Comparison of ENCODE assay signal across 20 mouse cellular contexts in the genomic region with DNA sequence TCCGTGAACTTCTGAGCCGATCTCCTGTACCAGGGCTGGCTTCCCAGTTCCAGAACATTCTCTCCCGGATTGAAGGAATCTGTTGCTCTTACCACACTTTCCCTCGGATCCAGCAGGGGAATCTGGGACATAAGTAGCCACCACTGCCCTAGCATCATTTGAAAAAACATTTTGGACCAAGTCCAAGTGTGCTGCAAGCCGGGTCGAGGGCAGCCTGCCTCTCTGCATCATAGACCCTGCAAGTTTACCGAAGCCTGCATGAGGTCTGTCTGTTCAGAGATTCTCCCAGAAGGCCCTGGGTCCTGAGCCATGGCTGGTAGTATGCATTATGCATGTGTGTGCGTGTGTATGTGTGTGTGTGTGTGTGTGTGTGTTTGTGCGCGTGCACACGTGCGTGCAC. TPM values are rescaled to one million over a fixed set of nuclear protein-coding genes. Genes with fewer than 3 reads are reported as not detected.
DNase-seq lines count a peak whose midpoint lies in the region; ATAC-seq and TF ChIP-seq lines count a peak whose summit lies in the region.
"Had no signal": no experiment of that assay in that cellular context is flagged by ENCODE, and none has a peak within 500 bp of the region (broad histone marks: within the 10 kb centered on the region; RNA-seq: fewer than 3 reads in every experiment).

No protein-coding gene starts in this region.

- H3K9ac ChIP-seq in heart, embryonic 11.5 days (ENCODE audit: low read depth, low read length) = no peak overlapping the region
- no peak overlapping the region for H3K9ac ChIP-seq in midbrain, embryonic 12.5 days (replicated peaks)
- H3K9ac ChIP-seq in midbrain, postnatal 0 days (replicated peaks; ENCODE audit: low read length, poor library complexity, severe bottlenecking) = no peak overlapping the region
- H3K9ac ChIP-seq: embryonic facial prominence, embryonic 15.5 days; forebrain, embryonic 12.5 days; heart, embryonic 12.5 days had no signal

- H3K4me3 ChIP-seq in heart, embryonic 11.5 days (ENCODE audit: low read depth, low read length) = no peak overlapping the region
- no peak overlapping the region for H3K4me3 ChIP-seq in layer of hippocampus, adult 2 months
- no peak overlapping the region for H3K4me3 ChIP-seq in midbrain, embryonic 12.5 days
- no peak overlapping the region for H3K4me3 ChIP-seq in midbrain, postnatal 0 days (ENCODE audit: low read depth, low read length)
- H3K4me3 ChIP-seq: embryonic facial prominence, embryonic 15.5 days; erythroblast, embryonic 14.5 days; forebrain, embryonic 12.5 days; heart, adult 2 months; heart, embryonic 12.5 days had no signal

- H3K27ac ChIP-seq in heart, embryonic 11.5 days (ENCODE audit: low read depth, low read length) = no peak overlapping the region
- peak overlapping the region; percentile 89; the same call in 1 of the 2 replicates for H3K27ac ChIP-seq in layer of hippocampus, adult 2 months
- 0 out of 2 replicates have a peak overlapping the region, but pooled peaks have one; percentile 20 for H3K27ac ChIP-seq in midbrain, embryonic 12.5 days (replicated peaks)
- no peak overlapping the region for H3K27ac ChIP-seq in midbrain, postnatal 0 days (ENCODE audit: low read depth, low read length)
- H3K27ac ChIP-seq: embryonic facial prominence, embryonic 15.5 days; forebrain, embryonic 12.5 days; heart, adult 2 months had no signal

- H3K4me2 ChIP-seq in heart, embryonic 11.5 days = no peak overlapping the region
- H3K4me2 ChIP-seq in midbrain, embryonic 12.5 days (replicated peaks) = no peak overlapping the region
- no peak overlapping the region for H3K4me2 ChIP-seq in midbrain, postnatal 0 days (ENCODE audit: low read depth, low read length, poor library complexity, severe bottlenecking)
- H3K4me2 ChIP-seq: embryonic facial prominence, embryonic 15.5 days; forebrain, embryonic 12.5 days; heart, embryonic 12.5 days had no signal

- no peaks in the 10 kb centered on the region for H3K9me3 ChIP-seq in heart, embryonic 11.5 days (replicated peaks; ENCODE audit: control insufficient read depth, low read length)
- no peaks in the 10 kb centered on the region for H3K9me3 ChIP-seq in midbrain, embryonic 12.5 days
- H3K9me3 ChIP-seq in midbrain, postnatal 0 days (ENCODE audit: low read length) = no peaks in the 10 kb centered on the region
- H3K9me3 ChIP-seq: embryonic facial prominence, embryonic 15.5 days; forebrain, embryonic 12.5 days; heart, embryonic 12.5 days had no signal

- no peak for TF ChIP-seq CTCF in layer of hippocampus, adult 2 months (conservative IDR thresholded peaks at IDR 0.05)
- TF ChIP-seq CTCF in midbrain, postnatal 0 days (IDR thresholded peaks at IDR 0.05) = no peak
- no peak for TF ChIP-seq CTCF in brain, embryonic 14.5 days (IDR thresholded peaks at IDR 0.05; ENCODE audit: borderline replicate concordance, extremely low read depth, insufficient read depth, insufficient read length)

- H3K4me1 ChIP-seq in heart, embryonic 11.5 days (ENCODE audit: control insufficient read depth, insufficient read depth, low read length) = peaks cover 25% of the 10 kb centered on the region
- peaks cover 50% of the 10 kb centered on the region for H3K4me1 ChIP-seq in midbrain, embryonic 12.5 days
- peaks cover 4% of the 10 kb centered on the region; the same call in 1 of the 2 replicates for H3K4me1 ChIP-seq in midbrain, postnatal 0 days (ENCODE audit: insufficient read depth, low read length)

- DNase-seq in heart, adult 11 months = peak; percentile 80
- DNase-seq in layer of hippocampus, adult 2 months (ENCODE audit: low spot score in 2 of 2) = no peak
- no peak for DNase-seq in layer of hippocampus, postnatal 10 days (ENCODE audit: low spot score in 2 of 2)
- no peak for DNase-seq in midbrain, postnatal 0 days (ENCODE audit: low spot score)
- peak; percentile 36 for DNase-seq in brain, embryonic 14.5 days (ENCODE audit: low read depth)
- no peak for DNase-seq in layer of hippocampus, adult 9-10 months (ENCODE audit: low spot score)
- DNase-seq: adrenal gland, adult 8-10 months; adrenal gland, postnatal 36 days; cerebellum, adult 11 months; cerebellum, adult 8-10 months; cerebellum, postnatal 14 days; embryo, embryonic 11 days; gastrocnemius, postnatal 10 days; heart, adult 2 months had no signal

- 83% methylated on average over 12 of the region's 12 CpGs for WGBS in heart, embryonic 11.5 days (ENCODE audit: insufficient replicate concordance)
- 86% methylated on average over 12 of the region's 12 CpGs for WGBS in midbrain, embryonic 12.5 days
- WGBS in midbrain, postnatal 0 days = 81% methylated on average over 12 of the region's 12 CpGs

- H3K27me3 ChIP-seq in heart, embryonic 11.5 days (ENCODE audit: control insufficient read depth, insufficient read depth, low read length) = no peaks in the 10 kb centered on the region
- H3K27me3 ChIP-seq in midbrain, embryonic 12.5 days = peaks cover 3% of the 10 kb centered on the region; the same call in 1 of the 2 replicates
- H3K27me3 ChIP-seq in midbrain, postnatal 0 days (ENCODE audit: insufficient read depth, low read length) = no peaks in the 10 kb centered on the region
- H3K27me3 ChIP-seq: embryonic facial prominence, embryonic 15.5 days; forebrain, embryonic 12.5 days; heart, embryonic 12.5 days had no signal

- H3K36me3 ChIP-seq in heart, embryonic 11.5 days (ENCODE audit: control insufficient read depth, insufficient read depth, low read length) = no peaks in the 10 kb centered on the region
- H3K36me3 ChIP-seq in midbrain, embryonic 12.5 days = peaks cover 6% of the 10 kb centered on the region
- peaks cover 6% of the 10 kb centered on the region; the same call in 1 of the 2 replicates for H3K36me3 ChIP-seq in midbrain, postnatal 0 days (ENCODE audit: insufficient read depth, low read length)
- H3K36me3 ChIP-seq: embryonic facial prominence, embryonic 15.5 days; forebrain, embryonic 12.5 days had no signal

- ATAC-seq in heart, embryonic 11.5 days (replicated peaks; ENCODE audit: insufficient number of reproducible peaks, low FRiP score, low TSS enrichment) = no peak
- ATAC-seq in midbrain, embryonic 12.5 days (ENCODE audit: low FRiP score, low read depth) = no peak
- no peak for ATAC-seq in midbrain, postnatal 0 days (ENCODE audit: low FRiP score)

- TF ChIP-seq POLR2A in brain, embryonic 14.5 days (IDR thresholded peaks at IDR 0.05; ENCODE audit: borderline replicate concordance, extremely low read depth, insufficient read depth, insufficient read length, poor library complexity, severe bottlenecking) = no peak

RNA-seq across cellular contexts. Expression of gene Cdc42ep4, which starts 44.2 kb away (rescaled TPM):
- 18.4 and 19.3 TPM in 2 replicates for polyA plus RNA-seq in heart, embryonic 11.5 days (2014; fragmentation: Nextera tagmentation; extraction: Ambion mirVana)
- 10 to 100 TPM; 30.5 to 35.2 TPM for total RNA-seq in layer of hippocampus, adult 2 months (2021)
- total RNA-seq in layer of hippocampus, postnatal 10 days (2021) = 10 to 100 TPM; 43.2 to 47.6 TPM
- polyA plus RNA-seq in midbrain, embryonic 12.5 days (2016; fragmentation: Nextera tagmentation; extraction: Ambion mirVana) = 102 and 104 TPM in 2 replicates
- total RNA-seq in midbrain, postnatal 0 days (2014; rRNA removed) = 88.0 and 89.5 TPM in 2 replicates
- polyA plus RNA-seq in midbrain, postnatal 0 days (2015; fragmentation: Nextera tagmentation; extraction: Ambion mirVana) = 60.3 and 63.2 TPM in 2 replicates
- polyA plus RNA-seq in brain, embryonic 14.5 days (2012; rRNA removed) = 51.2 and 61.3 TPM in 2 replicates

Comparison
In these comparisons a context has a peak if more than half of its experiments do, and no peak if none do; other contexts are left out.
1. H3K27ac ChIP-seq: peak in layer of hippocampus, adult 2 months (single experiment) and midbrain, embryonic 12.5 days (single experiment); none in heart, embryonic 11.5 days (single experiment) and midbrain, postnatal 0 days (single experiment).
2. DNase-seq: peak in heart, adult 11 months (single experiment) and brain, embryonic 14.5 days (single experiment); none in layer of hippocampus, adult 2 months (0 of 2), layer of hippocampus, postnatal 10 days (0 of 2), midbrain, postnatal 0 days (single experiment) and layer of hippocampus, adult 9-10 months (single experiment).